25 mouse cellular contexts compared by ENCODE assay signal in the genomic region with DNA sequence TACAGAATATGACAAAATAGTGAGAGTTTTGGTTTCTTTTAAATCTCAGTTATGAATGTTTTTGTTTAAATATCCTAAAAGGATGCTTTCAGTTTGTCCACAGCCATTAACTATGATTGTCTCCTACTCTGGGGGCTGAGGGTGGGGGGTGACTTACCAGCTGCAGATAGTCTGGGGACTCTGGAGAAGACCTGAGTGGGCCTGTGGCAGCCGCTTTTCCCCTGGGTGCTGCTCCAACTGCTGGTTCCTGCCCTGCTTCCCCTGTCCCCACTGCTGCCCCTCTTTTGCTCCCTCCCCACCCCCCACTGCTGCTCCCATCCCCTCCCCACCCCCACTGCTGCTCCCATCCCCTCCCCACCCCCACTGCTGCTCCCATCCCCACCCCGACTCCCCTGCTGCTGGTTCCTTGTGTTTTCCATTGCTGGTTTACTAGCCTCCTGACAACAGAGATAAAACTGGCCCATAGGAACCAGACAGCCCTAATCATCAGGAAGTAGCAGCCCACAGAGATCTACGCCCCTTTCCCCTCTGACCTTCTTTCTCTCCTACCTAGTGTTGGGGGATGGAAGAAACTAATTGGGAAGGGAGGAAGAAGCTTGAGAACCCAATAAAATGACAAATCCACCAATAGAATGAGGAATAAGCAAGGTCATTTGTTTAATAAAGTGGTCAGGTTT. TPM values are rescaled to one million over a fixed set of nuclear protein-coding genes. Genes with fewer than 3 reads are reported as not detected.
DNase-seq lines count a peak whose midpoint lies in the region; ATAC-seq and TF ChIP-seq lines count a peak whose summit lies in the region.
"Had no signal": no experiment of that assay in that cellular context is flagged by ENCODE, and none has a peak within 500 bp of the region (broad histone marks: within the 10 kb centered on the region; RNA-seq: fewer than 3 reads in every experiment).

No protein-coding gene starts in this region.

- peaks cover 12% of the 10 kb centered on the region for H3K36me3 ChIP-seq in liver, embryonic 11.5 days (ENCODE audit: control insufficient read depth, insufficient read depth, low read length)
- H3K36me3 ChIP-seq in forebrain, postnatal 0 days (ENCODE audit: insufficient read depth) = peaks cover 18% of the 10 kb centered on the region

- H3K4me1 ChIP-seq in liver, embryonic 11.5 days (replicated peaks; ENCODE audit: control insufficient read depth, insufficient read depth, low read length) = peaks cover 8% of the 10 kb centered on the region
- H3K4me1 ChIP-seq in forebrain, postnatal 0 days (ENCODE audit: insufficient read depth) = no peaks in the 10 kb centered on the region
- H3K4me1 ChIP-seq: embryonic facial prominence, embryonic 13.5 days; forebrain, embryonic 12.5 days; heart, embryonic 13.5 days; hindbrain, embryonic 15.5 days; intestine, embryonic 15.5 days; limb, embryonic 13.5 days; midbrain, embryonic 13.5 days had no signal

- no peak for TF ChIP-seq CTCF in forebrain, postnatal 0 days (IDR thresholded peaks at IDR 0.05; ENCODE audit: low read depth)

- H3K27ac ChIP-seq in liver, embryonic 11.5 days (ENCODE audit: low read depth, low read length) = no peak overlapping the region
- no peak overlapping the region for H3K27ac ChIP-seq in forebrain, postnatal 0 days (ENCODE audit: low read depth, low read length)
- H3K27ac ChIP-seq: embryonic facial prominence, embryonic 13.5 days; forebrain, embryonic 12.5 days; gastrocnemius, adult 2 months; heart, embryonic 13.5 days; hindbrain, embryonic 15.5 days; intestine, embryonic 15.5 days; limb, embryonic 13.5 days; macrophage; midbrain, embryonic 13.5 days had no signal

- H3K4me3 ChIP-seq in liver, embryonic 11.5 days (ENCODE audit: low read depth, low read length) = no peak overlapping the region
- no peak overlapping the region for H3K4me3 ChIP-seq in forebrain, postnatal 0 days (ENCODE audit: low read depth, low read length)
- H3K4me3 ChIP-seq: embryonic facial prominence, embryonic 13.5 days; erythroblast, embryonic 14.5 days; forebrain, embryonic 12.5 days; gastrocnemius, adult 2 months; heart, embryonic 13.5 days; hindbrain, embryonic 15.5 days; intestine, embryonic 15.5 days; limb, embryonic 13.5 days; midbrain, embryonic 13.5 days had no signal

- ATAC-seq in liver, embryonic 11.5 days (replicated peaks; ENCODE audit: low FRiP score) = peak; percentile 53
- peak; percentile 57; the same call in 1 of the 2 replicates for ATAC-seq in megakaryocyte-erythroid progenitor cell, adult 5-6 weeks (replicated peaks; ENCODE audit: low FRiP score, low TSS enrichment, poor library complexity, severe bottlenecking)
- ATAC-seq in forebrain, postnatal 0 days = no peak
- ATAC-seq: intestine, embryonic 15.5 days; lung, postnatal 0 days; midbrain, embryonic 13.5 days had no signal

- 16% methylated on average over 3 of the region's 3 CpGs for WGBS in liver, embryonic 11.5 days
- 58% methylated on average over 3 of the region's 3 CpGs for WGBS in forebrain, postnatal 0 days

- 0 out of 2 replicates have a peak overlapping the region, but pooled peaks have one; percentile 12 for H3K4me2 ChIP-seq in liver, embryonic 11.5 days
- H3K4me2 ChIP-seq in forebrain, postnatal 0 days (ENCODE audit: low read depth) = no peak overlapping the region
- H3K4me2 ChIP-seq: embryonic facial prominence, embryonic 13.5 days; forebrain, embryonic 12.5 days; heart, embryonic 13.5 days; hindbrain, embryonic 15.5 days; intestine, embryonic 15.5 days; limb, embryonic 13.5 days; midbrain, embryonic 13.5 days had no signal

- no peak overlapping the region for H3K9ac ChIP-seq in liver, embryonic 11.5 days (ENCODE audit: low read depth, low read length)
- H3K9ac ChIP-seq in forebrain, postnatal 0 days = no peak overlapping the region
- H3K9ac ChIP-seq: embryonic facial prominence, embryonic 13.5 days; forebrain, embryonic 12.5 days; heart, embryonic 13.5 days; hindbrain, embryonic 15.5 days; intestine, embryonic 15.5 days; limb, embryonic 13.5 days; midbrain, embryonic 13.5 days had no signal

- no peaks in the 10 kb centered on the region for H3K27me3 ChIP-seq in liver, embryonic 11.5 days (replicated peaks; ENCODE audit: control insufficient read depth, insufficient read depth, low read length)
- no peaks in the 10 kb centered on the region for H3K27me3 ChIP-seq in forebrain, postnatal 0 days (ENCODE audit: insufficient read depth, low read length)
- H3K27me3 ChIP-seq: embryonic facial prominence, embryonic 13.5 days; forebrain, embryonic 12.5 days; heart, embryonic 13.5 days; hindbrain, embryonic 15.5 days; intestine, embryonic 15.5 days; limb, embryonic 13.5 days; midbrain, embryonic 13.5 days had no signal

- peak; percentile 13 for DNase-seq in embryo, embryonic 10 days (ENCODE audit: low spot score)
- no peak for DNase-seq in embryo, embryonic 9.5 days (ENCODE audit: extremely low spot score)
- DNase-seq in liver, embryonic 11.5 days (ENCODE audit: low spot score) = no peak
- no peak for DNase-seq in liver
- DNase-seq in MEL-GATA-1-ER (ENCODE audit: extremely low read depth, low read depth) = peak; percentile 79
- DNase-seq in ovary, adult 18-20 months (ENCODE audit: low spot score) = no peak
- DNase-seq in forebrain, postnatal 0 days = no peak
- DNase-seq: adrenal gland, postnatal 25 days; cerebellum, adult 9-11 months; gastrocnemius, adult 2 months; heart, postnatal 4 days; kidney, postnatal 36 days; right cerebral cortex, postnatal 14 days; spleen, adult 18-20 months had no signal

- no peaks in the 10 kb centered on the region for H3K9me3 ChIP-seq in liver, embryonic 11.5 days (ENCODE audit: control insufficient read depth, low read length)
- no peaks in the 10 kb centered on the region for H3K9me3 ChIP-seq in forebrain, postnatal 0 days (ENCODE audit: low read length)
- H3K9me3 ChIP-seq: embryonic facial prominence, embryonic 13.5 days; forebrain, embryonic 12.5 days; heart, embryonic 13.5 days; hindbrain, embryonic 15.5 days; intestine, embryonic 15.5 days; limb, embryonic 13.5 days; midbrain, embryonic 13.5 days had no signal

RNA-seq across cellular contexts. Expression of gene Zcchc10, which starts 11.2 kb away (rescaled TPM):
- 36.7 and 37.9 TPM in 2 replicates for polyA plus RNA-seq in liver, embryonic 11.5 days (2014; fragmentation: Nextera tagmentation; extraction: Ambion mirVana)
- total RNA-seq in megakaryocyte-erythroid progenitor cell, adult 5-6 weeks (2014; fragmentation: Nextera tagmentation) = 14.9 and 27.5 TPM in 2 replicates
- 3.8 and 8.7 TPM in 2 replicates for total RNA-seq in megakaryocyte-erythroid progenitor cell, adult 5-6 weeks (2017)
- 0.86 and 2.8 TPM in 2 replicates for total RNA-seq in forebrain, postnatal 0 days (2014; rRNA removed)
- polyA plus RNA-seq in forebrain, postnatal 0 days (2015; fragmentation: Nextera tagmentation; extraction: Ambion mirVana) = 16.0 and 17.1 TPM in 2 replicates

RNA-seq across cellular contexts. Expression of gene Aff4, which starts 15.0 kb away (rescaled TPM):
- 16.5 and 17.3 TPM in 2 replicates for polyA plus RNA-seq in liver, embryonic 11.5 days (2014; fragmentation: Nextera tagmentation; extraction: Ambion mirVana)
- 55.8 and 78.3 TPM in 2 replicates for total RNA-seq in megakaryocyte-erythroid progenitor cell, adult 5-6 weeks (2014; fragmentation: Nextera tagmentation)
- total RNA-seq in megakaryocyte-erythroid progenitor cell, adult 5-6 weeks (2017) = 39.1 and 45.0 TPM in 2 replicates
- 110 and 147 TPM in 2 replicates for total RNA-seq in forebrain, postnatal 0 days (2014; rRNA removed)
- polyA plus RNA-seq in forebrain, postnatal 0 days (2015; fragmentation: Nextera tagmentation; extraction: Ambion mirVana) = 67.0 and 98.5 TPM in 2 replicates

RNA-seq across cellular contexts. Expression of gene Hspa4, which starts 35.4 kb away (rescaled TPM):
- polyA plus RNA-seq in liver, embryonic 11.5 days (2014; fragmentation: Nextera tagmentation; extraction: Ambion mirVana) = 154 and 166 TPM in 2 replicates
- 114 and 126 TPM in 2 replicates for total RNA-seq in megakaryocyte-erythroid progenitor cell, adult 5-6 weeks (2014; fragmentation: Nextera tagmentation)
- total RNA-seq in megakaryocyte-erythroid progenitor cell, adult 5-6 weeks (2017) = 598 and 714 TPM in 2 replicates
- total RNA-seq in forebrain, postnatal 0 days (2014; rRNA removed) = 112 and 138 TPM in 2 replicates
- 42.1 and 46.9 TPM in 2 replicates for polyA plus RNA-seq in forebrain, postnatal 0 days (2015; fragmentation: Nextera tagmentation; extraction: Ambion mirVana)

Comparison
In these comparisons a context has a peak if more than half of its experiments do, and no peak if none do; other contexts are left out.
1. DNase-seq: peak in embryo, embryonic 10 days (single experiment) and MEL-GATA-1-ER (single experiment); none in embryo, embryonic 9.5 days (single experiment), liver, embryonic 11.5 days (single experiment), liver (single experiment), ovary, adult 18-20 months (single experiment) and forebrain, postnatal 0 days (single experiment).